Mouse (Mus musculus) heart, postnatal 0 days (tissue): ENCODE data around the gene Grcc10.

Experiments
- CTCF ChIP-seq: IDR thresholded peaks from 2 replicates; pipeline ENCODE4 v1.5.1; 2016; ENCODE audit warnings: antibody characterized with exemption, control low read depth, low read depth
- EP300 ChIP-seq: IDR thresholded peaks from 2 replicates; pipeline ENCODE4 v1.6.1; 2016; ENCODE audit warnings: antibody characterized with exemption, low read depth

GRCm38 (mm10) chr6:124703789-124704188 is 37.4 kb downstream of the Grcc10 start:
- TF ChIP-seq CTCF (no peak), EP300 (no peak)
